Mouse (Mus musculus) erythroblast, embryonic 14.5 days (primary cell): Measurements from ENCODE around the gene Malsu1.

Source experiments
- GATA1 ChIP-seq: IDR thresholded peaks from 2 replicates; pipeline ENCODE4 v1.6.1; 2012; ENCODE audit warnings: low read length, inconsistent platforms, mixed read lengths
- TAL1 ChIP-seq: IDR thresholded peaks from 3 replicates; pipeline ENCODE4 v1.6.1; 2012; ENCODE audit warnings: low read length, inconsistent platforms, mixed read lengths

DNA sequence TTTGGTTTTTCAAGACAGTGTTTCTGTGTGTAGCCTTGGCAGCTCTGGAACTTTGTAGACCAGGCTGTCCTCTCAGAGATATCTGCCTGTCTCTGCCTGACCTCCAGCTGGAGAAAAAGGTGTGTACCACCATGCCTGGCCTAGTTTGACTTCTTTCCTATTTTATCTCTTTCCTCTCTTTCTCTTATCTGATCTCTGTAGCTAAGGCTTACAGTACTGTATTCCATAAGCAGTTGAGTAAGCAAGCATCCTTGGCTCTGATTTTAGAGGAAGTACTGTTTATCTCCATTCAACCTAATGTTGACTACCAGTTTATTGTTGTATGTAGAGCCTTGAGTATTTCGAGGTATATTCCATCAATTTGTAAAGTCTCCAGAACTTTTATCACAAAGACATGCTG lies 5.7 kb downstream of the Malsu1 start:
- no peak for TF ChIP-seq GATA1
- TF ChIP-seq TAL1: no peak
